Mouse (Mus musculus): ENCODE data around the gene Tpi1.

- TF ChIP-seq CTCF (IDR thresholded peaks at IDR 0.05) (no peak), EP300 (IDR thresholded peaks at IDR 0.05) (no peak)
These were observed 43.9 kb upstream of the Tpi1 start for GRCm38 (mm10) chr6:124857840-124858530.

All from lung, postnatal 0 days (tissue).